Mouse (Mus musculus) neural tube, embryonic 15.5 days (tissue): Measurements from ENCODE around the gene Vmn2r76. TPM values are rescaled to one million over a fixed set of nuclear protein-coding genes. Genes with fewer than 3 reads are reported as not detected.
"Not testable (repeated sequence)": the region's sequence is repeated elsewhere in the genome, so short reads cannot be mapped to it uniquely, and the experiment has no call there.

Source experiments
- ATAC-seq: fragments of 200-750 bp; cut with Nextera tagmentation; 2 replicates; pipeline ENCODE4 v1.8.0; 2017; ENCODE audit warnings: mild to moderate bottlenecking, moderate TSS enrichment, moderate library complexity; ENCODE audit not compliant: low FRiP score
- H3K27ac ChIP-seq: fragments of 300-500 bp; sonication (generic); replicated peaks from 2 replicates; pipeline ENCODE4 v1.5.1; 2015; ENCODE audit warnings: mild to moderate bottlenecking, inconsistent platforms
- H3K27me3 ChIP-seq: fragments of 300-500 bp; sonication (generic); replicated peaks from 2 replicates; pipeline ENCODE4 v1.6.1; 2015; ENCODE audit warnings: inconsistent platforms
- H3K36me3 ChIP-seq: fragments of 300-500 bp; sonication (generic); 2 replicates; pipeline ENCODE4 v1.6.1; 2015; ENCODE audit warnings: inconsistent platforms
- H3K4me1 ChIP-seq: fragments of 300-500 bp; sonication (generic); 2 replicates; pipeline ENCODE4 v1.6.1; 2015; ENCODE audit warnings: inconsistent platforms
- H3K4me2 ChIP-seq: fragments of 300-500 bp; sonication (generic); 2 replicates; pipeline ENCODE4 v1.6.1; 2015; ENCODE audit warnings: inconsistent platforms, mild to moderate bottlenecking, moderate library complexity
- H3K4me3 ChIP-seq: fragments of 300-500 bp; sonication (generic); replicated peaks from 2 replicates; pipeline ENCODE4 v1.5.1; 2015; ENCODE audit warnings: mild to moderate bottlenecking, inconsistent platforms
- H3K9ac ChIP-seq: fragments of 300-500 bp; sonication (generic); replicated peaks from 2 replicates; pipeline ENCODE4 v1.6.1; 2015; ENCODE audit warnings: mild to moderate bottlenecking, inconsistent platforms
- H3K9me3 ChIP-seq: fragments of 300-500 bp; sonication (generic); replicated peaks from 2 replicates; pipeline ENCODE4 v1.6.1; 2016; ENCODE audit warnings: inconsistent platforms
- WGBS: fragments of 180-500 bp; shearing (Covaris S2); methylation state at CpG from one replicate; pipeline ENCODE4 v1.1.7; 2015; ENCODE audit warnings: mixed read lengths; 5-methylcytosine and 5-hydroxymethylcytosine counted together
- polyA plus RNA-seq: library from polyadenylated mRNA; unstranded; fragments of >200 nt; fragmentation: Nextera tagmentation; extraction: Ambion mirVana; gene quantifications from 2 replicates; pipeline ENCODE4 v1.2.1, GENCODE M21; 2015

Vmn2r76 gene
- not detected in 2 replicates for polyA plus RNA-seq

DNA sequence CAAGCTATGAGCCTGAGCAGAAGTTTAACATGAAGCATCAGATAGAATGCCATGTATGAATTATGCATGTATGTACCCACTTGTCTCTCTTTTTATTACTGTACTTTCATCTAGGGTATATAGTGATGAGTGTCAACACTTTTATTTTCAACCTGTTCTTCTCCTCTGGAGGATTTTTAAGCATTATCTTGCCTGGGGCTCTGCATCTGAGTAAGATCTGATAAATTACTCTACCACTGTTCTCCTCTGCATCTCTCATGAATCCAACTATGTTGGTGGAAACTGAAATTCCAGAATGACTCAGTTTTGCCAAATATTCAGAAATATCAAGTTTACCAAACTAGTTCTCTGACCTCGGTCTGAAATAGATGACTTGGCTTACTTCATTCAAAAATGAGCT lies at the start of gene Vmn2r76:
Gene Vmn2r76 (minus strand): TSS at position 101 of the 400 bp plus-strand sequence.
- no peak within 1 kb of the TSS for H3K9ac ChIP-seq
- no peaks in the 10 kb centered on the region for H3K27me3 ChIP-seq
- no peak within 1 kb of the TSS for H3K4me2 ChIP-seq
- no peaks in the 10 kb centered on the region for H3K9me3 ChIP-seq
- ATAC-seq = no peak
- WGBS = 76% methylated on average over 1 of the region's 1 CpGs
- H3K36me3 ChIP-seq = no peaks in the 10 kb centered on the region
- no peak within 1 kb of the TSS for H3K27ac ChIP-seq
- no peaks in the 10 kb centered on the region for H3K4me1 ChIP-seq
- H3K4me3 ChIP-seq = no peak within 1 kb of the TSS

DNA sequence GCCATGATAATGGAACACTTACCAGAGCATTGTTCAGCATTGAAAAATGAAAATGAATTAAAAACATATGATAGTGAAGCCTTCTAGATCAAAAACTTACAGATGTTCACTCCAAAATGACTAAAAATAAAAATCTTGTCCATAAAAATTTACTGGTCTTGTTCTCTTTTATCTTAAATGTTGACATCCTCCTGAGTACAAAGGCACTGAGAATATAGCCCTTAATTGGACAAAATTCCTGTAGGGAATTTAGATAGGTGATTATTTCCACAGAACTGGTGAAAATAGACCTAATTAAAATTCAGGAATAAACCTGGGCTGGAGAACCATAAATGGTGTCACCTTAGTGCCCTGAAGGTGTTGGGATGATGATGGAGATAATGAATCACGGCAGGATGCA lies 31.0 kb upstream of the Vmn2r76 start, which contains the start of gene Olfr310:
Gene Olfr310 (minus strand): TSS at position 101 of the 400 bp plus-strand sequence.
- no peak within 1 kb of the TSS for H3K9ac ChIP-seq
- no peak for ATAC-seq
- no peaks in the 10 kb centered on the region for H3K9me3 ChIP-seq
- H3K36me3 ChIP-seq = no peaks in the 10 kb centered on the region
- H3K27me3 ChIP-seq = no peaks in the 10 kb centered on the region
- no peak within 1 kb of the TSS for H3K27ac ChIP-seq
- WGBS = 80% methylated on average over 1 of the region's 1 CpGs
- H3K4me2 ChIP-seq = no peak within 1 kb of the TSS
- H3K4me3 ChIP-seq = no peak within 1 kb of the TSS
- H3K4me1 ChIP-seq = no peaks in the 10 kb centered on the region

DNA sequence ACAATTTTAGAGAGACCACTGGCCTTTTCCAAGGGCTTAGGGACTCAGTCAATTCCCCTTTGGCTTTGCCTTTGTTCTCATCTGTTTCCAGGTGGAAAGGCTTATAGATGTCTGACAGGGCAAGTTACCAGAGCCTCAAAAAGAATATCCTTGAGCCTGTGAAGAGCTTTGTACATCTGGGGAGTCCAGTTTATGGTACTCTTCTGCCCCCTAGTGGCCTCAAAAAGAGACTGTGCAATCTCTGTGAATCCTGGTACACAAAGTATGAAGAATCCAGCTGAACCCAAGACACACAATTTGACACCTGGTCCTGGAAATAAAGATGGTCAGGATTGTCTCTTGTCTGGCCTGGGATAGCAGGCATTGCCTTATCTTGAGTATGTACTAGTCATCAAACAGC lies 34.8 kb downstream of the Vmn2r76 start:
- Histone ChIP-seq H3K9ac (no peak overlapping the region), H3K27me3 (no peaks in the 10 kb centered on the region), H3K4me1 (no peaks in the 10 kb centered on the region), H3K4me2 (no peak overlapping the region), H3K4me3 (no peak overlapping the region), H3K36me3 (no peaks in the 10 kb centered on the region), H3K9me3 (no peaks in the 10 kb centered on the region), H3K27ac (no peak overlapping the region)
- 0 out of 2 replicates have a peak, but pooled peaks have one; percentile 53 for ATAC-seq

DNA sequence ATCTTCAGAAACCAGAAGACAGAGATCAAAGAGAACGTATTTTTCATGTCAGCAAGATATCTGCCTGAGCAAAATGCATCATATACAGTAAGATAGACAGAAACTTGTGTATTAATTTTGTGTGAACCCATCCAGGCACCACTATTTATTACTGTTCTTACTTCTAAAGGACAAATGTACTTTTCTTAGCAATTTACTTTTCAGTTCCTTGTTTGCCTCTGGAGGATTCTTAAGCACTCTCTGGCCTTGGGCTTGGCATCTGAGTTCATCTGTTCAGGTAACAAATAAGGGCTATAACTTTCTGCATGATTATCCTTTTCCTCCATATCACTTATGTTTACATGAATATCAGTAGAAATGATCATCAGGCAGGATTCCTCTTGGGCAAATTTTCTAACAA lies 74.4 kb downstream of the Vmn2r76 start, which contains the start of gene Vmn2r75:
Gene Vmn2r75 (minus strand): TSS at position 101 of the 400 bp plus-strand sequence.
- H3K4me1 ChIP-seq, H3K9ac ChIP-seq, H3K4me2 ChIP-seq, H3K27me3 ChIP-seq, H3K27ac ChIP-seq, H3K4me3 ChIP-seq, H3K9me3 ChIP-seq, ATAC-seq, H3K36me3 ChIP-seq: not testable (repeated sequence)
- WGBS = 68% methylated on average over 1 of the region's 1 CpGs

Other genes with a start within 250 kb of the Vmn2r76 start
- not detected in 2 replicates for gene Vmn2r75, start 74.5 kb downstream of the Vmn2r76 start, polyA plus RNA-seq
- not detected in 2 replicates for gene Olfr310, start 30.9 kb upstream of the Vmn2r76 start, polyA plus RNA-seq
- not detected in 2 replicates for gene Olfr309, start 67.4 kb upstream of the Vmn2r76 start, polyA plus RNA-seq
- gene Olfr308, start 79.3 kb upstream of the Vmn2r76 start, polyA plus RNA-seq = not detected in 2 replicates
- not detected in 2 replicates for gene Olfr307, start 91.3 kb upstream of the Vmn2r76 start, polyA plus RNA-seq
- not detected in 2 replicates for gene Olfr305, start 120.6 kb upstream of the Vmn2r76 start, polyA plus RNA-seq
- gene Olfr304, start 140.3 kb upstream of the Vmn2r76 start, polyA plus RNA-seq = not detected in 2 replicates
- not detected in 2 replicates for gene Olfr303, start 151.5 kb upstream of the Vmn2r76 start, polyA plus RNA-seq
- gene Olfr301, start 157.5 kb upstream of the Vmn2r76 start, polyA plus RNA-seq = not detected in 2 replicates
- gene Olfr299, start 213.6 kb upstream of the Vmn2r76 start, polyA plus RNA-seq = not detected in 2 replicates
- gene Olfr298, start 246.2 kb upstream of the Vmn2r76 start, polyA plus RNA-seq = not detected in 2 replicates